Mouse (Mus musculus) adrenal gland, postnatal 36 days (tissue): ENCODE data around the gene Slfn2. TPM values are rescaled to one million over a fixed set of nuclear protein-coding genes. Genes with fewer than 3 reads are reported as not detected.
"Not testable (repeated sequence)": the region's sequence is repeated elsewhere in the genome, so short reads cannot be mapped to it uniquely, and the experiment has no call there.

Experiments used
- DNase-seq, 2 experiments: peaks; one replicate each; pipeline ENCODE4 v3.0.0; 2021; ENCODE audit warnings: mixed read lengths in 1 of 2
- long read RNA-seq, 2 experiments: library from polyadenylated mRNA; stranded (forward); transcript quantifications; one replicate each; pipeline ENCODE4 v2.0.0; 2021; ENCODE audit warnings: borderline sequencing depth in 2 of 2
- total RNA-seq, 2 experiments: library from RNA; stranded (reverse); gene quantifications; 2 replicates each; pipeline ENCODE4 v1.2.3; 2021

Slfn2 gene
- total RNA-seq: 1 to 10 TPM; 4.8 to 6.3 TPM
- long read RNA-seq, experiment 1, transcript Slfn2-201 (2 exons, 1,664 nt): major isoform, 7 of 10 reads
- long read RNA-seq, experiment 1, partial matches to known transcripts: 3 of 10 reads
- long read RNA-seq, experiment 1, other reads (novel, unspliced or antisense): 0 of 10 reads
- long read RNA-seq, experiment 2, partial matches to known transcripts: 0 of 2 reads
- long read RNA-seq, experiment 2, other reads (novel, unspliced or antisense): 0 of 2 reads

- DNase-seq: no peak
Observed at GRCm38 (mm10) chr11:83064946-83065345, at the start of gene Slfn2. Gene Slfn2 (plus strand): TSS chr11:83065112.

- DNase-seq: no peak
Observed at GRCm38 (mm10) chr11:83016093-83016492, 48.8 kb upstream of the Slfn2 start.

- DNase-seq: peak in 1 of 2 experiments; percentile 5
Observed at GRCm38 (mm10) chr11:83019561-83020519, 45.1 kb upstream of the Slfn2 start.

GRCm38 (mm10) chr11:83020621-83021020, 44.3 kb upstream of the Slfn2 start, which contains the start of gene Slfn8:
Gene Slfn8 (minus strand): TSS chr11:83020810.
- peak; percentile 50 to 70 for DNase-seq

GRCm38 (mm10) chr11:83038686-83039085, 26.2 kb upstream of the Slfn2 start:
- not testable (repeated sequence) for DNase-seq

- no peak for DNase-seq
Observed at GRCm38 (mm10) chr11:83039156-83039555, 25.8 kb upstream of the Slfn2 start.

GRCm38 (mm10) chr11:83039796-83040195, 25.1 kb upstream of the Slfn2 start:
- DNase-seq: peak; percentile 42 to 53

DNA sequence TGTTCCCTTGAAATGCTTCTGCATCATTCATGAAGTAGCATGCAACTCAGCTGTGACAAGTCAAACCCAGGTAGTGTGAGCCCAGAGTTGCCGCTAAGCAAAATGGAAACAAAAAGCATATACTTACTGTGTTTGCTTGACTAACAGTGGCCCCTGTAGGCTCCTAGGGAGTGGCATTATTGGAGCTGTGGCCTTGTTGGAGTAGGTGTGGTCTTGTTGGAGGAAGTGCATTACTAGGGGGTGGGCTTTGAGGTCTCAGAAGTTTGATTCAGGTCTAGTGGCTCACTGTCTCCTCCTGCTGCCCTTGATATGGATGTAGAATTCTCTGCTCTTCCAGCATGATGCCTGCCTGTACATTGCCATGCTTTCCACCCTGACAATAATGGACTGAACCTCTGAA, 24.6 kb upstream of the Slfn2 start:
- DNase-seq: no peak

DNA sequence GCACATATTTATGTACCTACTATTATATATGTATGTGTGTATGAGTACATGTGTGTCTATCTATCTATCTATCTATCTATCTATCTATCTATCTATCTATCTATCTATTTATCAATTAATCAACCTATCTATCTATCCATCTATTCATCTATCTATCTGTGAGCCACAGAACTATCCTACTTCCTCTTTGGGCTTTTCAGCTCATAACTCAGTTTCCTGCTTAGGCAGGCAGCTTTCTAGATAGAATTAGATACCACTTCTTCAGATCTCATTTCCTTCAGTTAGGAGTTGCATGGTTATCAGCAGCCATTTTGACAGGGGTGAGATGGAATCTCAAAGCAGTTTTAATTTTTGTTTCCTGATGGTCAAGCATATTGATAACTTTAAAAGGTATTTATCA, 23.9 kb upstream of the Slfn2 start:
- no peak for DNase-seq

DNA sequence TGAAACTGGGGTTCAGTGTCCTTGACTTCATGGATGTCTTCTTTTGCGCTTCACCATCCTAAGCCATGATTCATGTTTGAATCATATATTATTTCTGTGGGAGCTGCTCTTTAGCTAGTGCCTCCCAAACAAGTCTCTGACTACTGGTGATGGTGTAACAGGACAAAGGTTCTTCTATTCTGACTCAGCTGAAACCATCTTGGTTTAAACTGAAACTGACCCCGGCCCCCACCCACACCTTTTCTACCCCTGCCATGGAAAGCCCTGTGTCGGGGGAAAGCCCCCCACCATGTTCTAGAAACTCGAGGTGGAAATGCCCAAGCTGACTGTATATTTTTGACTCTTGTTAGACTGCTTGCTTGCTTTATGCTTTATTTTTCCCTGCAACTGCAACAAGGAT, 21.0 kb upstream of the Slfn2 start:
- DNase-seq: no peak

DNA sequence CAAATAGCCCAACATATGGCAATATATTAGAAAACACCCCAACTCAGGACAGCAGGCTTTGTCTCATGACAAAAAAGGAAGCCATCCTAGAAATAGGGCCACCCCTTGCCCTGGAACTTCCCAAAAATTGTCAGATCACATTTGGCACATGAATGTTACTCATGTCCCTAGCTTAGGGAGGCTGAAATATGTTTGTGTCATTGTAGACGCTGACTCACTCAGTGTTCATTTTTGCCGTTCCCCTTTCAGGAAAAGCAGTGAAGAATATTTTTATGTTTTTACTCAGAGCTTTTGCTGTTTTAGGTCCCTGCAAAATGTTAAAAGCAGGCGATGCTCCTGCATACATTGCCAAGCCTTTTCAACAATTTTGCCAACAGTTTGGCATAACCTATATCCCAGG, 19.3 kb upstream of the Slfn2 start:
- peak in 1 of 2 experiments; percentile 22 for DNase-seq

DNA sequence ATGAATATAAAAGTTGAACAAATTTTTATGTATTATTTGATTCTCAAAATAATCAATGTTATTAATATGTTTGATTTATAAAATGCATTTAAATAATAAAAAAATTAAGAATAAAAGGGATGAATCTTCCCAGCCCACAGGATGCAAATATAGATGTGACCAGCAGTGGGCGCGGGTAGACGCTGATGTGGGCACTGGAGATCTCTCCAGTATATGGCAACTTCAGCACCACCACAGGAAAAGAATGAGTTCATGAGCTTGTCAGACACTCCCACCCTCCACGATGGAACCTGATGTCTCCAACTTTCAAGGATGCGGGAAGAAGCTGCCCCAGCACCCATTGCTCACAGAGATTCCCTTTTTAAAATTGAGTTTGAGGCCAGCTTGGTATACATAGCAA, 7.0 kb upstream of the Slfn2 start:
- DNase-seq: peak; percentile 67 to 79

- DNase-seq: no peak
Observed at GRCm38 (mm10) chr11:83060412-83061020, 4.4 kb upstream of the Slfn2 start.

- no peak for DNase-seq
Observed at GRCm38 (mm10) chr11:83061806-83062205, 3.1 kb upstream of the Slfn2 start.

DNA sequence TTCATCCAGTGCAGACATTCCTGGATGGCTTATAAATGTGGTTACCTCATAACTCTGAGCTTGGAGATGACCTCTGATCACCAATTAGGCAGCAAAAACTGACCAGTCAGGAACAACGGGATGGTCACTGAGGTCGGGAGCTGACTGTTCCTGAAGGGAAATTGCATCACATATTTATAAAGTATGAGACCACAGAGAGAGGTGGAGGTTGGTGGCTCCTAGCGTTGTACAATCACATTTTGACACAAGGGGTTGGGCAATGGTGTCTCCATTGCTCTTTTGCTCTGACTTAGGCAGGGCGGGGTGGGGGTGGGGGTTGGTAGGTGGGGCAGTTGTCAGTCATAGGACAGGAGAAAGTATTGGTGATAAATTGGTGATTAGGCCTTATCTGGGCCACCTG, 1.8 kb upstream of the Slfn2 start:
- DNase-seq: no peak

- DNase-seq: no peak
Observed at GRCm38 (mm10) chr11:83063941-83064349, 967 bp upstream of the Slfn2 start.

GRCm38 (mm10) chr11:83065441-83066344, 781 bp downstream of the Slfn2 start:
- no peak for DNase-seq

DNA sequence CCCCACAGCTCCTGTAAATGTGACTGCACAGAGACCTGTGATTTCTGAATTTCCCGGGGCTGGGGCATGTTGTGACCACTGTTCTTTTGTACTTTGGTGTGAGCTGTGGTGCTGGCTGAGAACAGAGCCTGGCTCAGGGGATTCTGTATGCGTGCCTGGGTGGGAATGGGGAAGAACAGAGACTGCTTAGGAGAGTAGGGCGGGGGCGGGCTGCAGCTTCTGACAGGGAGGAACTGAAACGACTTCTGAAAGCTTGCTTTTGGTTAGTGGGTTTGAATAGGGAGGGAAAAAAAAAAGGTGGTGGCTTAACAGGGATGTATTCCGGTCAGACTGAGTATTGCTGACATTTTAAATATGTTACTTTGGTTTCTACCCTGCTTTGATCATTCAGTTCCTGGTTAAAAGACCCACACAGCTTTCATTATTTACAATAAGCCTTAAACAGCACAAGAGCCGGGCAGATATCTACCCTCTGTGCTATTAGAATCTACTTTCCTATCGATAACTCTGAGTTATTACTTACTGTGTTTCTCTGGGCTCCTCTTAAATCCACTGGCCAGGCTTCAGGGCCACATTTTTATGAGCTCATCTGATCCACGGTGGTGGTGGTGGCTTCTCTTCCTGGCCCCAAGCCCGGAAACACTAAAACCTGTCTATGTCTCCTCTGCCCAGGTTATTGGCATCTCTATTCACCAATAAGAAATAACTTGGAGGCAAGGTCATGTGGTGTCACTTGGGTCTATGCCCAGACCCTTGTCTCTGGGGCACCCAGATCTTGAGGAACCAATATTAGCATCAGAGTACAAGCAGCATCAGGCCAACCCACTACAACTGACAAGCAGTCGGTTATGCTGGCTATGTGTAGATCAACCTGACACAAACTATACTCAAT, 2.0 kb downstream of the Slfn2 start:
- DNase-seq: peak; percentile 33 to 38

GRCm38 (mm10) chr11:83067982-83068694, 3.2 kb downstream of the Slfn2 start:
- no peak for DNase-seq
